Mouse (Mus musculus) testis, adult 2 months (tissue): Measurements from ENCODE around the gene Tln2.

Experiments
- CTCF ChIP-seq: fragments of 200-500 bp; IDR thresholded peaks from 2 replicates; pipeline ENCODE4 v1.5.1; 2012; ENCODE audit warnings: low read depth, mild to moderate bottlenecking, inconsistent platforms, low read length, moderate library complexity; ENCODE audit not compliant: control insufficient read depth, insufficient read depth, insufficient replicate concordance
- POLR2A ChIP-seq: fragments of 200-500 bp; IDR thresholded peaks from 2 replicates; pipeline ENCODE4 v1.6.1; 2012; ENCODE audit warnings: low read depth, mild to moderate bottlenecking, inconsistent platforms, low read length, moderate library complexity; ENCODE audit not compliant: control insufficient read depth

- TF ChIP-seq POLR2A = no peak
- TF ChIP-seq CTCF = peak; percentile 45; the same call in 1 of the 2 replicates
Observed at GRCm38 (mm10) chr9:67315356-67315755, 244.1 kb downstream of the Tln2 start.
